Mouse (Mus musculus) embryonic fibroblast, embryonic 13.5 days (primary cell): ENCODE measurements around the gene Nme7. TPM values are rescaled to one million over a fixed set of nuclear protein-coding genes. Genes with fewer than 3 reads are reported as not detected.

Experiments used
- H3K27ac ChIP-seq: 2 replicates; pipeline ENCODE4 v1.5.1; 2012; ENCODE audit warnings: low read length, control low read depth, inconsistent platforms; ENCODE audit not compliant: insufficient read depth
- H3K4me1 ChIP-seq: 2 replicates; pipeline ENCODE4 v1.6.1; 2011; ENCODE audit warnings: low read length; ENCODE audit not compliant: control insufficient read depth, insufficient read depth
- H3K4me3 ChIP-seq: 2 replicates; pipeline ENCODE4 v1.5.1; 2011; ENCODE audit warnings: mild to moderate bottlenecking, control low read depth, low read length; ENCODE audit not compliant: insufficient read depth
- CTCF ChIP-seq: IDR thresholded peaks from 2 replicates; pipeline ENCODE4 v1.5.1; 2011; ENCODE audit warnings: mild to moderate bottlenecking, control low read depth, low read length, moderate library complexity, borderline replicate concordance; ENCODE audit not compliant: insufficient read depth
- POLR2A ChIP-seq: IDR thresholded peaks from 2 replicates; pipeline ENCODE4 v1.6.1; 2011; ENCODE audit warnings: low read depth, mild to moderate bottlenecking, control low read depth, low read length, moderate library complexity
- polyA plus RNA-seq: library from polyadenylated mRNA; stranded (reverse); fragments of >200 nt; gene quantifications from 2 replicates; pipeline ENCODE4 v1.2.4, GENCODE M21; 2011; ENCODE audit warnings: low read depth; ENCODE audit not compliant: missing spikeins, insufficient read length

Nme7 gene
- polyA plus RNA-seq, 1 experiment, result 20.0 TPM

DNA sequence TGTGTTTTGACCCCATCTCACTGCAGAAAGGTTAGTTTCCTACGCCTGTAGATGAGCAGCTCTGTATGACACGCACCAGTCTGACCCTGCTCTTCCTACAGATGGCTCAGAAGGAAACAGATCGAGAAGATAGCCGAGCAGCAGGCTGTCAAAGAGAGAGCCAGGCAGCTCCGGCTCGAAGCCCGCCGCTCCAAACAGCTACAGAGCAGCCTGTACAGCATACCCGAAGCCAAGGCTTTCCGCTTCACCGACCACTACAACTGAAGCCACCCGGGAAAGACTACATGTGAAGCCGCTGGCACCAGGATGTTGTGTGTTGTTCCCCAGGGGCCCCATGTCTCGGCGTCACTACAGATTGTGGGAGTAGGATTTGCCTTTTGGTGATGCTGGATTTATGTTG, 16.5 kb upstream of the Nme7 start:
- no peaks in the 10 kb centered on the region for H3K4me1 ChIP-seq
- no peak for TF ChIP-seq POLR2A
- TF ChIP-seq CTCF, result no peak
- no peak overlapping the region for H3K27ac ChIP-seq
- no peak overlapping the region for H3K4me3 ChIP-seq

- no peak overlapping the region for H3K27ac ChIP-seq
- TF ChIP-seq CTCF (no peak), POLR2A (no peak)
- H3K4me1 ChIP-seq, result no peaks in the 10 kb centered on the region
- H3K4me3 ChIP-seq, result no peak overlapping the region
Observed at GRCm38 (mm10) chr1:164292040-164292439, 11.9 kb upstream of the Nme7 start.

DNA sequence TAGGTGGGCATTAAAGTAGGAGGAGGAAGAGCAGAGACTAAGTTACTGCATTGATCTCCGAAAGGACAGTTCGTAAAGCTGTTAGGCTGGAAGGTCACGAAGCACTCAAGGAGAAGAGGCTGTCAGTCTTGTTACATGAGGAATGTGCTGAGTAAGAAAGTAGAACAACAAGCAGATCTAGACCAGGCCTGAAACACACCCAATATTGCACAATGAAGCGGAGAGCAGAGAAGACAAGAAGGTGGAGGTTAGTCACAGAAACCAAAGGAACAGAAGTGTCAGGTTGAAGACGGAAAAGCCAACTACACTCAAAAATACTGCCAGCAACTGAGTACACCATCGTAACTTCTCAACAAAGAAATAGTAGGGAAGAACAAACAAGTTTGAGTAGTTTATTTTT, 9.8 kb upstream of the Nme7 start:
- H3K4me1 ChIP-seq, result no peaks in the 10 kb centered on the region
- no peak for TF ChIP-seq POLR2A
- TF ChIP-seq CTCF, result no peak
- H3K4me3 ChIP-seq, result no peak overlapping the region
- no peak overlapping the region for H3K27ac ChIP-seq

DNA sequence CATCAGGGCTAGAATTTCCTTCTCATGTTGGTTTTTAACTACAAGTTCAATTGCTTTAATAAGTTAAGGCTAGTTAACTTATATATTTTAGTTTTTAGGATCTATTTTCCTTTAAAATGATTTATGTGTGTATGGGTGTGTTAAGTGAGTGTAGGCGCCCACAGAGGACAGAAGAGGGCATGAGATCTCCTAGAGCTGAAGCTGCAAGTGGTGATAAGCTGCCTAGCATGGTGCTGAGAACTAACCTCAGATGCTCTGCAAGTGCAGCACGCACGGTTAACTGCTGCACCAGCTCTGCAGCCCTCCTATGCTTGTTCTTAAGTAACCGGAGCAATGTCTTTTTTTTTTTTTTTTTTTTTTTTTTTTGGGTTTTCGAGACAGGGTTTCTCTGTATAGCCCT, 7.4 kb upstream of the Nme7 start:
- TF ChIP-seq CTCF (no peak), POLR2A (no peak)
- Histone ChIP-seq H3K27ac (no peak overlapping the region), H3K4me1 (no peaks in the 10 kb centered on the region), H3K4me3 (no peak overlapping the region)

DNA sequence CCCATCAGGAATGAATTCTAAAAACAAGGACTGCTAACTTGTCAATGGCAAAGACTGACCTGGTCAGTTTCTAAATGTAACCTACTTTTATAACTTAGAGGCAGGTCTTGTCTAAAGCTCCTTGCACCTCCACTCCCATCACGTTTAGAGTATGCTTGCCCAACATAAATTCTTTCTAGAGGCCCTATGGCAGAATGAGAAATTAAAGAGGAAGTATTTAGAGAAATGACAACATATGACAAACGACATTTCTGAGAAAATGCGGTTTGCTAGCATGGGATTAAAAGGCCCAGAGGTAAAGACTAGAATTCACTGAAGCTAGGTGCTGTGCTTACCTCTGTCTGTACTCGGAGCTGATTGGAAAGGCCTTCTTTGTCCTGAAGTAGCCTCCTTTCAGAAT, 2.0 kb upstream of the Nme7 start:
- Histone ChIP-seq H3K4me1 (peaks cover 2% of the 10 kb centered on the region; the same call in 1 of the 2 replicates), H3K27ac (no peak overlapping the region), H3K4me3 (no peak overlapping the region)
- TF ChIP-seq CTCF (no peak), POLR2A (no peak)

- peak within 1 kb of the TSS; percentile 91 for H3K4me3 ChIP-seq
- TF ChIP-seq CTCF (no peak), POLR2A (peak; percentile 85)
Observed at GRCm38 (mm10) chr1:164307124-164307751, 3.3 kb downstream of the Nme7 start, which contains the start of gene Blzf1. TSS of gene Blzf1 (minus strand) at chr1:164307489.

DNA sequence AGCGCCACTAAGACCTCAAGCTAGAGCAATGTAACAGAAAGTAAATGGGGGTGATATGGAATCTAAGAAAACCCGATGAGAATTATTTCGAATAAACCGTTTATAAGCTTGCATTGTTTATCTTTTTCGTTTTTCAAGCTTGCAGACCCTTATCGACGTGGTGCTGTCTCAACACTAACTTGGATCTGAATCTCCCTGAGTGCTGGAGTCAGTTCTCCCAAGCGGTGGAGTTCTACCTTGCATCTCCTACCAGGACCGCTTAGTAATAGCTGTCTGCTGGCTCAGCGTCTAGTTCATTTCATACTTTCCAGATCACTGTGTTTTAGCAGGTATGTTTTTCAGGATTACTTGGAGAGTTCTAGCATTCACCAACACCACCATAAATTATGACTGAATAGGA, 4.0 kb downstream of the Nme7 start:
- H3K27ac ChIP-seq, result no peak overlapping the region

More at GRCm38 (mm10) chr1:164307124-164307751, 3.3 kb downstream of the Nme7 start, which contains the start of gene Blzf1:
- peak within 1 kb of the TSS; percentile 80 for H3K27ac ChIP-seq
- peaks cover 2% of the 10 kb centered on the region; the same call in 1 of the 2 replicates for H3K4me1 ChIP-seq

GRCm38 (mm10) chr1:164314085-164314484, 10.2 kb downstream of the Nme7 start:
- TF ChIP-seq CTCF, result no peak
- no peak for TF ChIP-seq POLR2A
- Histone ChIP-seq H3K4me1 (no peaks in the 10 kb centered on the region), H3K27ac (no peak overlapping the region), H3K4me3 (no peak overlapping the region)

More for the DNA sequence above, 4.0 kb downstream of the Nme7 start:
- peaks cover 2% of the 10 kb centered on the region; the same call in 1 of the 2 replicates for H3K4me1 ChIP-seq
- no peak for TF ChIP-seq CTCF
- no peak for TF ChIP-seq POLR2A
- H3K4me3 ChIP-seq, result peak overlapping the region; percentile 91

- TF ChIP-seq CTCF, result peak; percentile 54; the same call in 1 of the 2 replicates
- TF ChIP-seq POLR2A, result no peak
- H3K4me3 ChIP-seq, result no peak overlapping the region
- H3K27ac ChIP-seq, result no peak overlapping the region
Observed at GRCm38 (mm10) chr1:164315266-164315665, 11.3 kb downstream of the Nme7 start.

GRCm38 (mm10) chr1:164316697-164317096, 12.8 kb downstream of the Nme7 start:
- Histone ChIP-seq H3K27ac (no peak overlapping the region), H3K4me1 (no peaks in the 10 kb centered on the region), H3K4me3 (no peak overlapping the region)
- peak; percentile 83; the same call in 1 of the 2 replicates for TF ChIP-seq CTCF
- no peak for TF ChIP-seq POLR2A

More at GRCm38 (mm10) chr1:164315266-164315665, 11.3 kb downstream of the Nme7 start:
- H3K4me1 ChIP-seq, result no peaks in the 10 kb centered on the region
